Mouse (Mus musculus): ENCODE results near the gene Ttc14.

GRCm38 (mm10) chr3:33858939-33859338 lies 59.3 kb downstream of the Ttc14 start:
- no peak for TF ChIP-seq CTCF (IDR thresholded peaks at IDR 0.05; ENCODE audit: control insufficient read depth, insufficient read depth, insufficient read length)
- TF ChIP-seq CEBPB (IDR thresholded peaks at IDR 0.05; ENCODE audit: low read depth): no peak
- TF ChIP-seq MYOD1 (IDR thresholded peaks at IDR 0.05; ENCODE audit: control insufficient read depth, insufficient read length, low read depth): no peak
- no peak for TF ChIP-seq MAX (IDR thresholded peaks at IDR 0.05)
- TF ChIP-seq MYOG (IDR thresholded peaks at IDR 0.05; ENCODE audit: control insufficient read depth, extremely low read depth, insufficient read length): no peak
- TF ChIP-seq USF1 (IDR thresholded peaks at IDR 0.05; ENCODE audit: low read depth): no peak
- TF ChIP-seq FOSL1 (IDR thresholded peaks at IDR 0.05; ENCODE audit: insufficient read depth, low read length, poor library complexity, severe bottlenecking): no peak

Measured in C2C12 (cell line).